Mouse (Mus musculus) bone marrow macrophage, adult 2 months (primary cell): ENCODE measurements around the gene Top2b. TPM values are rescaled to one million over a fixed set of nuclear protein-coding genes. Genes with fewer than 3 reads are reported as not detected.

Experiments used
- H3K27ac ChIP-seq: 2 replicates; pipeline ENCODE4 v1.5.1; 2012; ENCODE audit warnings: low read depth, low read length; ENCODE audit not compliant: insufficient read depth
- H3K4me1 ChIP-seq: 2 replicates; pipeline ENCODE4 v1.6.1; 2012; ENCODE audit warnings: low read length; ENCODE audit not compliant: control insufficient read depth, insufficient read depth
- H3K4me3 ChIP-seq: 2 replicates; pipeline ENCODE4 v1.5.1; 2012; ENCODE audit warnings: mild to moderate bottlenecking, low read length, moderate library complexity; ENCODE audit not compliant: insufficient read depth
- CTCF ChIP-seq: IDR thresholded peaks from 2 replicates; pipeline ENCODE4 v1.5.1; 2012; ENCODE audit warnings: low read depth, mild to moderate bottlenecking, low read length, moderate library complexity
- POLR2A ChIP-seq: IDR thresholded peaks from 2 replicates; pipeline ENCODE4 v1.6.1; 2012; ENCODE audit warnings: mild to moderate bottlenecking, low read depth, low read length, borderline replicate concordance
- polyA plus RNA-seq: library from polyadenylated mRNA; stranded (reverse); fragments of >200 nt; gene quantifications from 2 replicates; pipeline ENCODE4 v1.2.4, GENCODE M21; 2012; ENCODE audit not compliant: missing spikeins, insufficient read depth, insufficient read length

Gene Top2b
- polyA plus RNA-seq, 1 experiment: 107 TPM

- no peak overlapping the region for H3K4me3 ChIP-seq
- H3K27ac ChIP-seq: no peak overlapping the region
- no peaks in the 10 kb centered on the region for H3K4me1 ChIP-seq
- TF ChIP-seq CTCF (peak; percentile 40; the same call in 1 of the 2 replicates), POLR2A (no peak)
Observed at GRCm38 (mm10) chr14:16447587-16447986, 82.6 kb downstream of the Top2b start.

GRCm38 (mm10) chr14:16448269-16448987 is 83.4 kb downstream of the Top2b start:
- no peak overlapping the region for H3K27ac ChIP-seq
- no peak overlapping the region for H3K4me3 ChIP-seq
- no peaks in the 10 kb centered on the region for H3K4me1 ChIP-seq
- no peak for TF ChIP-seq CTCF
- TF ChIP-seq POLR2A: no peak

DNA sequence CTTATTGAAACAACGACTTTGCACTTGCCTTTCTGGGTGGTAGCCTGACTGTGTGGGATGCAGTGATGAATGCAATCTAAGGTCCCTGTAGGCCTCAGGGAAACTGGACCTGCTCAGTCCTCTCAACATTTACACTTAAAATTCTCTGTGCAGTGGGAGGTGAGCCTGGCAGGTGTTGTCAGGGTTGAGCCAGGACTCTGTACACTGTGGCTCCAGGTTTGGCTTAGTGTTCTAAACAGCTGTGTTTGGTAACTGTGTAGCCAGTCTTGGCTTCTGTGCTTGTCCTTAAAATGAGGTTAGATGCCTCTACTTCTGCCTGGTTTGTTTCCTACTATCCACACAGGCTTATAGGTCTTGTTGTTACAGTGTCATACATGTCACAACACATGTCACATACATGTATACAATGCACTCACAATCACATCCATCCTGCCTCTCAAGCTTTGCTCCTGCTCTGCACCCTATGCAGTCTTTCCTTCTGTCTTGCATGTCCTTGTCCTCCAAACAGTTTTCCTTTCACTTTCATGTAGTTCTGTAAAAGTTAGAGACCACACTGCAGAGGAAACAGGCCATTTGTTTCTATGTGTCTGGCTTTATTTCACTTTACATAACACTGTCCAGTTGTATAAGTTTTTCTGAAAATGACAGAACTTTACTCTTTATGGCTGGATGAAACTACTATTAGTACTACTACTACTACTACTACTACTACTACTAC is 113.8 kb downstream of the Top2b start:
- Histone ChIP-seq H3K4me1 (no peaks in the 10 kb centered on the region), H3K4me3 (no peak overlapping the region), H3K27ac (no peak overlapping the region)
- TF ChIP-seq POLR2A: no peak
- TF ChIP-seq CTCF: no peak

DNA sequence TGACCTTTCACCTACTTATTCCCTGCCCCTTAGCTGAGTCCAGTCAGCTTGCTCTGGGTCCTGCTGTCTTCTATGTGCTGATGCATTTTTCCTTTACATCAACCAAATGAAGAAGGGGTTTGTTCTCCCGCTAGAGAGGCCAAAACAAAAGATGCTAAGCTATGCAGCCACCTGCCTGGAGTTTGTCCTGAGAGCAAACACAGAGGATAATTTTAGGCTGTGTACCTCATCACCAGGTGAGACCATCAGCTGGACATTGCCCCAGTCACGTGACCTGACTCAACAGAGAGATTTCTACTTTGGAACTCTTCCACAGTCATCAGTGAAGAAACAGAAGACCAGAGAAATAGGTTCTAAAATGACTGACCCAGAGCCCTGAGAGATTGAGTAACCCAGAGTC is 114.5 kb downstream of the Top2b start:
- TF ChIP-seq POLR2A: no peak
- TF ChIP-seq CTCF: no peak
- no peaks in the 10 kb centered on the region for H3K4me1 ChIP-seq
- no peak overlapping the region for H3K27ac ChIP-seq
- H3K4me3 ChIP-seq: no peak overlapping the region

- TF ChIP-seq CTCF (no peak), POLR2A (no peak)
- H3K27ac ChIP-seq: no peak overlapping the region
- H3K4me3 ChIP-seq: no peak overlapping the region
- H3K4me1 ChIP-seq: no peaks in the 10 kb centered on the region
Observed at GRCm38 (mm10) chr14:16480621-16481020, 115.6 kb downstream of the Top2b start.

GRCm38 (mm10) chr14:16483656-16484380 is 118.8 kb downstream of the Top2b start:
- Histone ChIP-seq H3K4me1 (no peaks in the 10 kb centered on the region), H3K4me3 (no peak overlapping the region), H3K27ac (no peak overlapping the region)
- TF ChIP-seq CTCF: no peak
- TF ChIP-seq POLR2A: no peak

Other genes starting within 250 kb of the Top2b start
- 31.5 and 33.1 TPM in 2 replicates for gene Ngly1, start 115.9 kb upstream of the Top2b start, polyA plus RNA-seq
- gene Oxsm, start 115.4 kb upstream of the Top2b start, polyA plus RNA-seq: 14.4 and 16.2 TPM in 2 replicates